In the genomic region with DNA sequence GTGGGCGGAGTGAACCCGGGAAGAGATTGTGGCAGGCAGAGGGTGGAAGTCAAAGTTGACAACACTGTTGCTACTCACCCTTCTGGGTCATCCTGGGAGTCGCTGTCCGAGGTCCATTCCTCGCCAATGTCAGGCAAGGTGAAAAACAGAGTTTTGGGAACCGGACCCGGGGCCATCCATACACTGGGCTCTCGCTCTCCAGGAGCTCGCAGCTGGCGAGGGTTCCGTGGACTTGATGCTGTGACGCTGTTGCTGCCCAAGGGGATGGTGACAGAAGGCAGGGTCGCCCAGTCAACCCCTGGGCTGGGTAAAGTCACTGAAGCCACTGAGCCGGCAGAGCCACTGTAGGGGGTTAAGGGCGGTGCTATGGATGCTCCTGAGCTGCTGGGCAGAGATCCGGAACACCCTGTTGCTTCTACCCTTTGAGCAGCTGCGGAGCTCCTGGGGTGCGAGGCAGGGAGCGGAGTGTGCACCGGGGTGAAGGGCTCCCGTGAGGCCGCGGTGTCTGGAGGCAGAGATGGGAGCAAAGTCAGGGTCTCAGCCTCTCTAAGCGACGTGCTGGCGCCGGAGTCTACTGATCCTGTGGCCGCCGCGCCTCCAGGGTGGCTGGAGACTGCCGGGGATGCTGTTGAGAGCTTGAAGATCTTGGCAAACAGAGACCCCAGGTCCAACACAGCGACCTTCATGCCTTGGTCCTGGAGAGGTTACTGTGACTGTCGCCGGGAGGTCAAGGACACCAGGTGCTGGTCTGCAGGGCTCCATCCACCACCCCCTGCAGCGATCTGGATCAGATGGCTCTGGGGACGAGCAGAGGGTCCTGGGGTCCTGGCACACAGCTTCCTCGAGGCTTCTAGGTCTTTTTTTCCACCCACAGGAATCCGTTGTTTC, we compare ENCODE assay signal across 8 mouse cellular contexts. TPM values are rescaled to one million over a fixed set of nuclear protein-coding genes. Genes with fewer than 3 reads are reported as not detected.
DNase-seq lines count a peak whose midpoint lies in the region; ATAC-seq and TF ChIP-seq lines count a peak whose summit lies in the region.

No protein-coding gene starts in this region.

- H3K36me3 ChIP-seq in G1E (replicated peaks): no peaks in the 10 kb centered on the region
- H3K36me3 ChIP-seq in forebrain, postnatal 0 days (ENCODE audit: insufficient read depth): no peaks in the 10 kb centered on the region
- H3K36me3 ChIP-seq in liver, postnatal 0 days (replicated peaks; ENCODE audit: insufficient read depth, low read length): no peaks in the 10 kb centered on the region

- no peak for TF ChIP-seq EP300 in liver, postnatal 0 days (IDR thresholded peaks at IDR 0.05; ENCODE audit: low read depth)

- H3K9me3 ChIP-seq in G1E (replicated peaks): peaks cover 22% of the 10 kb centered on the region
- no peaks in the 10 kb centered on the region for H3K9me3 ChIP-seq in forebrain, postnatal 0 days (ENCODE audit: low read length)
- H3K9me3 ChIP-seq in liver, postnatal 0 days (ENCODE audit: low read length): no peaks in the 10 kb centered on the region

- no peak overlapping the region for H3K27ac ChIP-seq in gastrocnemius, adult 2 months
- H3K27ac ChIP-seq in forebrain, postnatal 0 days (ENCODE audit: low read depth, low read length): no peak overlapping the region
- no peak overlapping the region for H3K27ac ChIP-seq in liver, postnatal 0 days (ENCODE audit: low read depth)

- DNase-seq in gastrocnemius, adult 2 months: no peak
- no peak for DNase-seq in gastrocnemius, postnatal 25 days
- no peak for DNase-seq in G1E (ENCODE audit: low spot score)
- peak; percentile 20 for DNase-seq in forebrain, postnatal 0 days
- DNase-seq in liver, postnatal 0 days: no peak
- DNase-seq in left cerebral cortex, postnatal 4 days: no peak
- no peak for DNase-seq in right cerebral cortex, adult 18-20 months

- WGBS in forebrain, postnatal 0 days: 3% methylated on average over 38 of the region's 38 CpGs
- 5% methylated on average over 38 of the region's 38 CpGs for WGBS in liver, postnatal 0 days (ENCODE audit: insufficient replicate concordance)

- H3K27me3 ChIP-seq in G1E (ENCODE audit: insufficient read depth, low read length): no peaks in the 10 kb centered on the region
- H3K27me3 ChIP-seq in forebrain, postnatal 0 days (ENCODE audit: insufficient read depth, low read length): peaks cover 5% of the 10 kb centered on the region; the same call in 1 of the 2 replicates
- peaks cover 5% of the 10 kb centered on the region; the same call in 1 of the 2 replicates for H3K27me3 ChIP-seq in liver, postnatal 0 days (ENCODE audit: insufficient read depth, low read length)

- intact Hi-C loops in gastrocnemius, adult 2 months (cut with DNase I): no loop called here
- intact Hi-C loops in left cerebral cortex, postnatal 4 days (cut with DNase I): no loop called here

- H3K4me3 ChIP-seq in gastrocnemius, adult 2 months: peak overlapping the region; percentile 29; the same call in 1 of the 2 replicates
- H3K4me3 ChIP-seq in G1E (ENCODE audit: low read depth, low read length): peak overlapping the region; percentile 3; the same call in 1 of the 2 replicates
- peak overlapping the region; percentile 39 for H3K4me3 ChIP-seq in forebrain, postnatal 0 days (ENCODE audit: low read depth, low read length)
- peak overlapping the region; percentile 10; the same call in 1 of the 2 replicates for H3K4me3 ChIP-seq in liver, postnatal 0 days (ENCODE audit: low read depth, low read length)

- TF ChIP-seq CTCF in gastrocnemius, adult 2 months (IDR thresholded peaks at IDR 0.05): no peak
- no peak for TF ChIP-seq CTCF in G1E (IDR thresholded peaks at IDR 0.05; ENCODE audit: low read depth, low read length)
- TF ChIP-seq CTCF in forebrain, postnatal 0 days (IDR thresholded peaks at IDR 0.05; ENCODE audit: low read depth): no peak
- TF ChIP-seq CTCF in liver, postnatal 0 days (IDR thresholded peaks at IDR 0.05; ENCODE audit: low read depth): no peak

- no peak for ATAC-seq in G1E (ENCODE audit: extremely low read depth, insufficient number of reproducible peaks, low FRiP score, poor library complexity, severe bottlenecking)
- ATAC-seq in forebrain, postnatal 0 days: peak; percentile 49
- ATAC-seq in liver, postnatal 0 days: no peak
- ATAC-seq in activated CD4-positive, CD25-positive, alpha-beta regulatory T cell, adult 4 months: no peak

- peak overlapping the region; percentile 39 for H3K9ac ChIP-seq in forebrain, postnatal 0 days
- H3K9ac ChIP-seq in liver, postnatal 0 days (replicated peaks): no peak overlapping the region

- H3K4me1 ChIP-seq in G1E (ENCODE audit: insufficient read depth, low read depth, low read length): no peaks in the 10 kb centered on the region
- H3K4me1 ChIP-seq in forebrain, postnatal 0 days (ENCODE audit: insufficient read depth): peaks cover 13% of the 10 kb centered on the region; the same call in 1 of the 2 replicates
- H3K4me1 ChIP-seq in liver, postnatal 0 days (ENCODE audit: insufficient read depth): peaks cover 9% of the 10 kb centered on the region; the same call in 1 of the 2 replicates

- H3K4me2 ChIP-seq in forebrain, postnatal 0 days (ENCODE audit: low read depth): peak overlapping the region; percentile 82
- H3K4me2 ChIP-seq in liver, postnatal 0 days (ENCODE audit: low read depth, low read length): peak overlapping the region; percentile 51

RNA-seq across cellular contexts. Expression of gene Fam149a, which starts 0.8 kb away (rescaled TPM):
- 1 to 10 TPM; 1.8 to 2.8 TPM for total RNA-seq in gastrocnemius, adult 2 months (2021)
- 1 to 10 TPM; 2.6 to 3.1 TPM for total RNA-seq in gastrocnemius, postnatal 25 days (2021)
- not detected in 2 replicates for total RNA-seq in G1E (2014; fragmentation: Nextera tagmentation)
- total RNA-seq in G1E (2017): 0.12 and 0.16 TPM in 2 replicates
- not detected in 2 replicates for polyA plus RNA-seq in G1E (2012)
- total RNA-seq in forebrain, postnatal 0 days (2014; rRNA removed): 22.6 and 27.3 TPM in 2 replicates
- polyA plus RNA-seq in forebrain, postnatal 0 days (2015; fragmentation: Nextera tagmentation; extraction: Ambion mirVana): 10.8 and 15.0 TPM in 2 replicates
- polyA plus RNA-seq in liver, postnatal 0 days (2015; fragmentation: Nextera tagmentation; extraction: Ambion mirVana): 1.5 and 2.1 TPM in 2 replicates
- polyA plus RNA-seq in activated CD4-positive, CD25-positive, alpha-beta regulatory T cell, adult 4 months (2017; shearing (Covaris generic)): not detected
- total RNA-seq in left cerebral cortex, postnatal 4 days (2021): 10 to 100 TPM; 21.0 to 22.6 TPM

RNA-seq across cellular contexts. Expression of gene Tlr3, which starts 29.6 kb away (rescaled TPM):
- 1 to 10 TPM in 1 of 2 experiments, under 1 TPM in 1; 0.99 to 1.8 TPM for total RNA-seq in gastrocnemius, adult 2 months (2021)
- total RNA-seq in gastrocnemius, postnatal 25 days (2021): 1 to 10 TPM; 1.0 to 1.2 TPM
- total RNA-seq in G1E (2014; fragmentation: Nextera tagmentation) (not detected in 2 replicates), G1E (2017) (under 0.01 and 0.29 TPM in 2 replicates)
- not detected in 2 replicates for polyA plus RNA-seq in G1E (2012)
- 0.95 and 1.3 TPM in 2 replicates for total RNA-seq in forebrain, postnatal 0 days (2014; rRNA removed)
- polyA plus RNA-seq in forebrain, postnatal 0 days (2015; fragmentation: Nextera tagmentation; extraction: Ambion mirVana): 1.1 and 1.3 TPM in 2 replicates
- polyA plus RNA-seq in liver, postnatal 0 days (2015; fragmentation: Nextera tagmentation; extraction: Ambion mirVana): 1.2 and 1.7 TPM in 2 replicates
- polyA plus RNA-seq in activated CD4-positive, CD25-positive, alpha-beta regulatory T cell, adult 4 months (2017; shearing (Covaris generic)): under 1 TPM; 0.43 to 0.45 TPM
- total RNA-seq in left cerebral cortex, postnatal 4 days (2021): 1 to 10 TPM; 2.0 to 3.1 TPM

RNA-seq across cellular contexts. Expression of gene Cyp4v3, which starts 48.3 kb away (rescaled TPM):
- total RNA-seq in gastrocnemius, adult 2 months (2021): under 1 TPM; 0.74 to 0.78 TPM
- total RNA-seq in gastrocnemius, postnatal 25 days (2021): 1 to 10 TPM in 1 of 2 experiments, under 1 TPM in 1; 0.51 to 1.4 TPM
- not detected in 2 replicates for total RNA-seq in G1E (2014; fragmentation: Nextera tagmentation)
- 0.06 and 0.11 TPM in 2 replicates for total RNA-seq in G1E (2017)
- not detected in 2 replicates for polyA plus RNA-seq in G1E (2012)
- 2.2 and 2.4 TPM in 2 replicates for total RNA-seq in forebrain, postnatal 0 days (2014; rRNA removed)
- polyA plus RNA-seq in forebrain, postnatal 0 days (2015; fragmentation: Nextera tagmentation; extraction: Ambion mirVana): 1.8 and 2.1 TPM in 2 replicates
- polyA plus RNA-seq in liver, postnatal 0 days (2015; fragmentation: Nextera tagmentation; extraction: Ambion mirVana): 8.0 and 8.4 TPM in 2 replicates
- 10 to 100 TPM; 10.8 to 14.2 TPM for polyA plus RNA-seq in activated CD4-positive, CD25-positive, alpha-beta regulatory T cell, adult 4 months (2017; shearing (Covaris generic))
- total RNA-seq in left cerebral cortex, postnatal 4 days (2021): 1 to 10 TPM; 2.7 to 3.0 TPM
